Mouse (Mus musculus) inflammation-experienced regulatory T-cells, adult 6 months (primary cell): Measurements from ENCODE around the gene Ube2l3. TPM values are rescaled to one million over a fixed set of nuclear protein-coding genes. Genes with fewer than 3 reads are reported as not detected.

ENCODE experiments used
- ATAC-seq: one replicate; pipeline ENCODE4 v1.8.0; 2017
- polyA plus RNA-seq, 3 experiments: library from polyadenylated mRNA; unstranded; fragments of 100-300 nt; shearing (Covaris generic); gene quantifications; one replicate each; pipeline ENCODE4 v1.2.1; 2017

The Ube2l3 gene
- polyA plus RNA-seq, 3 experiments from 2014 or later = 241 to 356 (median 330) TPM

- peak; percentile 91 for ATAC-seq
Observed at GRCm38 (mm10) chr16:17146772-17147235, 55.6 kb downstream of the Ube2l3 start, which contains the start of gene Ccdc116. TSS of gene Ccdc116 (minus strand) at chr16:17147229.

GRCm38 (mm10) chr16:17144339-17144738 lies 58.1 kb downstream of the Ube2l3 start, which contains the start of gene Ydjc:
TSS of gene Ydjc (plus strand) at chr16:17144621.
- no peak for ATAC-seq

DNA sequence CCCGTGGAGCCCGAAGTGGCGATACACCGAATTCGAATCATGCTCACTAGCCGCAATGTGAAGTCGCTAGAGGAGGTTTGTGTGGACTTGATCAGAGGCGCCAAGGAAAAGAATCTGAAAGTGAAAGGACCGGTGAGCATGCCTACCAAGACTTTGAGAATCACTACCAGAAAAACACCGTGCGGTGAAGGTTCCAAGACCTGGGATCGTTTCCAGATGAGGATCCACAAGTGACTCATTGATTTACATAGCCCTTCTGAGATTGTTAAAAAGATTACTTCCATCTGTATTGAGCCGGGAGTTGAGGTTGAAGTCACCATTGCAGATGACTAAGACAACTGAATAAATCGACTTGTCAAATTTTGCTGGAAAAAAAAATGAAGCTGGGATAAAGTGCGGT lies 65.1 kb downstream of the Ube2l3 start:
- no peak for ATAC-seq

- no peak for ATAC-seq
Observed at GRCm38 (mm10) chr16:17132906-17133200, 69.6 kb downstream of the Ube2l3 start.

DNA sequence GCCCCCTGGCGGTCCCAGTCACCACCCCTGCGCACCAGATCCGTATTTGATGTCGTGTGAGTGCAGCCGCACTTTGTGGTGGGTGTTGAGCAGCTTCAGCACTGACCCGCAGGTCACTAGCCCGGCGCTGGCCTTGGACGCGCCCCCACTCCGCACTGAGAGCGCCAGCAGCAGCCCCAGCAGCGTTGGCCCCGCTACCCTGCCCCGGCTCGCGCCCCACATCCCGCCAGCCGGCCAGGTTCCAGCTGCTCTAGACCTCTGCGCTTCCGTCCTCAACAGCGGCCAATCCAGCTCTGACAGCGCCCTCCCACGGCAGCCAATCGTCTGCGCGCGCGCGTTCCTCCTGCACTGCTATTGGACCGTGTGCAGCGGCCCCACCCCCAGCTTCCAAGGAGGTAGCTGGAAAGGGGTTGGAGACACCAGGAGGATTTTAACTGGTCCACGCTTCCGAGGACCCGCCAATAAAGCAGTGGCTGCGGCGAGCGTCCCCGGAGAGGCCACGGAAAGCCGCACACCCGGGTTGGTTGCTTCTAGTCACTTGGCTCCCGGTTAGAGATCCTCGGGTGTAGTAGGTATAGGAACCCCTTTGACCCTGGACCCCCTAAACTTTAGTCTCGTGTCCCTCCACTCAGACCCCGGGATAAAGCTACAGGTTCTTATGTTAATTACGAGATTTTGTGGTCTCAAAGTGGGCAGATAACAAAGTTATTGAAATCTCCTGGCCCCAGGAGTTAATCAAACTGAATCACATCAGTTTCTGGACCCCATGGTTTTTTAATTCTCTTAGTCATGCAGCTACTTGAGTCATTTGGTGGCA lies 70.2 kb downstream of the Ube2l3 start, which contains the start of gene Sdf2l1:
Gene Sdf2l1, minus strand, starts transcription at position 295 of the 817 bp plus-strand sequence.
- ATAC-seq = peak; percentile 96

DNA sequence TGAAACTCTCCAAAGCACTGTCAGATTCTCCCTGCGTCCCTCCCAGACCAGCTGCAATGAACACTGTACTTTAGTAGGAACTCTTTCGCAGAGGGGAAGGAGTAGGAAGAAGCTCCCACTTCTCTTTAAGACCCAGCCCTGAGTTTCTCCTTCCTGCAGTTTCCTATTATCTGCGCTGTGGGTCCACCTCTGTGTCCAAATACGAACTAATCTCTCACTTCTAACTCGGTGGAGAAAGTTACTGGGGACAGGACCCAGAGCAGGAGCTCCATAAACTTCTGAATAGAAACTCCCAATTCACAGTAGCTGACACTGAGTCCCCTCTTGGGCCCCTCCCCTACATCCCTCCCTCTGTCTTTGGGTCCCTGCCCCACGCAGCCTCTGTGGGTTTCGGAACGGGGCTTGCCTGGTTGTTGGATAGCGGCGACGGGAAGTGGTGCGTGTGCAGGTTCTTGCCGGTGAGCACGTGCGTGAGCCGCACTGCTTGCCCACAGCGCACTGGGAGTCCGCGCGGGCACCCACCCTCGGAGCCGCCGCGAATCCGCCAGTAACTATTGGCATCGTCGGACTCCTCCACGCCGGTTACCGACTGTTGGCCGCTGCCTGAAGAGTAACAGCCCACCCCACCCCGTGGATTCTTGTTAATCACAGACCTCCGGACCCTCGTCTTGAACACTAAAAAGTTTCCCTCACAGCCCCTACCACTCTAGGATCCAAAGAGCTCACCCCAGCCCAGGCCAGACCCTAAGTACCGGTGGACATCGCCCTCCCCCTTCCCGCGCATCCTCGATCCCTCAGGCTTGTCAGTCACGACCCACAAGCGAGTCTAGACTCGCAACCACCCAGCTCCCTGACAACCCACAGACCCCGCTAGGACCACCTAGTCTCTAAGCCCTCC lies 71.0 kb downstream of the Ube2l3 start:
- peak; percentile 41 for ATAC-seq

DNA sequence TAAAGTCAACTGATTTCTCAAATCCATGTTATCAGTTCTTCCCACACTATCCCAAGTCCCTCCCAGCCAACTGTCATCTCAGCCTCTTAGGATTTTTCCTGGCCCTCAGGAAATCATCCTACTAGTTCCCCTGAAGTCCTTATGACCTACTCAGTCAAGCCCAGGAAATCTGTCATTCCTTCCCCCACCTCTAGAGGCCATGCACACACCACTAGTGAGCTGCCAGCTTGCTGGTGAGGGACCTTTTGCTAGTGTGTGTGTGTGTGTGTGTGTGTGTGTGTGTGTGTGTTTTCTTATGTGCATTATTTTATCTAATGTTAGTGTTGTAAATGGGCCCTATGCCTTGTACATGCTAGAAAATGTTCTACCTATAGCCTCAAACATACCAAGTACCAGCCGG lies 75.2 kb downstream of the Ube2l3 start:
- no peak for ATAC-seq

DNA sequence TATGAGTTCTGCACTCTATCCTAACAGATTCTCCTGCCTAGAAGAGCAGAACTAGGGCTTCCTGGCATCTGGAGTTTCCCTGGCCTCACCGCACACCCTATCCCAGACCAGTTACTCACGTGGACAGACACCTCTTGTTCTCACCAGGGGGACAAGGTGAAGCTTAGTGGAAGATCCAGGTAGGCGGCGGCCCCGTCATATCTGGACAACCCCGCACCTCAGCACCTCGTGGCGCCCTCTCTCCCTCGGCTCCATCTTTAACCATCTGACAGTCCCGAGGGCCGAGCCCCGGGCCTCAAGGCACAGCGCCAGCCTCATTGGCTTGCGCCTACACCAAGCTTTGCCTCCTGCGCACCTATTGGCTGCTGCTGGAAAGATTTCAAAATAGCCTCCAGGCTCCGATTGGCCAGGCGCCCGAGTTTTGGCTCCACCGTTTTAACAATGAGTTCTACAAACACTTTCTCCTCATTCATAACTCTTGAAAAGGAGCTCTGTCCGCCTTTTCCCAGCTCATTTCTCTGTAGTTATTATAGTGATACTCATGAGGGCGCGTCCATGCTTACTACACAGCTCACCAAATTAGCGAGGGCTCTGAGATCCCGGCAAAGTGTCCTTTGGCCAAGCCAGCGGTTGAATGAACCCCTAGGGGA lies 77.5 kb downstream of the Ube2l3 start, which contains the start of gene 2610318N02Rik:
Gene 2610318N02Rik, minus strand, starts transcription at position 297 of the 650 bp plus-strand sequence.
- peak; percentile 89 for ATAC-seq

DNA sequence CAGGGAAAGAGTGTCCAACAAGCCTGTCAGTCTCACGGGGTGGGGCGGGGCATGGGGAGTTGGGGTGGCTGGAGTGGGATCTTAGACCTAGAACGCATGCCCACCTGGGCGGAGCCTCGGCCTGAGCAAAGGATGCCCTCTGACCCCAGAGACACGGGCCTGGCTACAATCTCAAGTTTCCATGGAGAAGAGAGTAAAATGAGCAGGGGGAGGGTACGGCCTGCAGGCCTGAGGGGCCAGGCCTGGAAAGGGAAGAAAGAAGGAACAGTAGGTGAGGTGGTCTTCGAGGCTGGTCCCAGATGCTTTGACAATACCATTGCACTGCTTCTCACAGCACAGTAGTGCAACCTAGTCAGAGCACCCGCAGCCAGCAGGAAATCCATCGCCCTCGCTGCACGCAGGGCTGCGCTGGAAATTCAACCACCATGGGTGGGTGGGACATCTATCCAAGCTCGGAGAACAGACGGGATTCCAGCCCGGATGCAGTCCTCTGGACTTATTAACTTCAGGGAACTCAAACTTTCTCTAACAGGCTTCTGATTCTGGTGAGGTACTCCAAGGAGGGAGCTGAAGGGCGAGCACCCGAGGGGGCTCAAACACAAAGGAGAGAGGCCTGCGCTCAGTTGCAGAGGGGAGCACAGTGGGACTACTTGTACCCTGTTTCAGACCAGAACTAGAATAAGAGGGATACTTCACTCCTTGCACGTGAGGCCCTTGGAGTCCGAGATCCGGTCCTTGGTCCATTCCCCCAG lies 78.2 kb downstream of the Ube2l3 start:
- ATAC-seq = no peak

- ATAC-seq = no peak
Observed at GRCm38 (mm10) chr16:17121569-17121968, 80.9 kb downstream of the Ube2l3 start.

- no peak for ATAC-seq
Observed at GRCm38 (mm10) chr16:17117309-17117799, 85.1 kb downstream of the Ube2l3 start.

DNA sequence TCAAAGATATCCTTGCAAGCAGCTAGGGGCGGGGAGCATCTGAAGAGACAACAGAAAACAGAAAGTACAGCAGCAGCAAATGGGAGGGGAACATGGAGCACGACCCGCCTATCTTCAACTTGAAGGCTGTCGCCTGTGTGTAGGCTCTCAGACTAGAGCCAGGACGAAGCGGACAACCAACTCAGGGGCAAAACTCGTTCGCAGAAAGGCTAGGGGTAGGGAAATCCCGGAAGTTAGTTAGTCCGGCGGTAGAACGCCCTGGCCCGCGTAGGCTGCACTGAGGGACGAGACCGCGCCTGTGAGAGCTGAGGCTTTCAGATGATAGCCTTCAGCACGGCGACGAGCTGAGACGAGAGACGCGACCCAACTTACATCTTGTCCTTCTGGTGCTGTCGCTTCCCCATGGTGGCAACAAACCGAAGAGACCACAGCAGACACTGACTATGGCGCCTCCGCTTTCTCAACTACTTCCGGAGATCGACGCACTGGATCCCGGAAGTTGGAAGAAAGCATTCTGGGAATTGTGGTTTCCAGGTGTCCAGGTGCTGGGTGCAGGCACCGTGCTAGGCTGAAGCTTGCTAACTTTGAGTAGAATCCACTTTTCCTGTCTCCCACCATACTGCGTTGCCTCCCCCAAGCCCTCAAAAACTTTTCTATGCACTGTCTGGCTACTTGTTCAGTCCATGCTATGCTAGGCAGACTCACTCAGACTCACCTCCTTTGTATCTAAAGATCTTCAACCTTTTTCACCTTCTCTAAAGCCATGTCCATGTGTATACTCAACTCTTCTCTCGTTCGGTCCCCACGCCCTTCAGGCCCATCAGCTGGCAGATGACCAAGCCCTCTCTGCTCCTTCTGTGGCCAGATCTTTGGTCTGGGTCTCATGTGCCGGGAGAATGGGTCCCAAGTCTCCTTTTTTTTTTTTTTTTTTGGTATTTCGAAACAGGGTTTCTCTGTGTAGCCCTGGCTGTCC lies 91.4 kb downstream of the Ube2l3 start, which contains the start of gene Ppil2:
Gene Ppil2, minus strand, starts transcription at position 487 of the 973 bp plus-strand sequence.
- ATAC-seq = peak; percentile 82

- ATAC-seq = no peak
Observed at GRCm38 (mm10) chr16:17104600-17104999, 97.8 kb downstream of the Ube2l3 start.

DNA sequence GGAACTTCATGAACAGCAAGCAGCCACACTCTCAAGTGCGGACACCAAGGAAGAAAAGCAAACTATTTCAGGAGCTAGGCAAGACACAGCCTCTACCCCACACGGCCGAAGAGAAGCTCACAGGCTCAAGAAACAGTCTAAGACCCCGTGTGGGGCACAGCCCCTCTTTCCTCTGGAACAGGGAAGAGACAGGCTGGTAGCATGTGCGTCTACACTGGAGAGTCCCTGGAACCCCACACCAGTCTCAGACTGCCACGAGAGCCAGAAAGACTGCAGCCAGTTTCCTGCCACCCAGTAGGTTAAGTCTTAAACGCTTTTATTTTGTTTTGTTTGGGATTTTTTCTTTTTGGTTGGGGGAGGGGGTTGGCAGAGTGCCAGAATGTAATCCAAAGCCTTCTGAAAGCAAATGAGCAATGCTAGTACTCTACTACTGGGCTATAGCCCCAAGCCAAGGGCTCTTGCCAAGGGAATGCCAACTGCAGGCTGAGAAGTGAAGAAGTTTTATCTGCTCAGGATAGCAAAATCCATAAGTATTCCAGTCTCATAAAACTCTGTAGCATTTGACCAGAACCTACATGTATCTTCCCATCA lies 99.7 kb downstream of the Ube2l3 start:
- ATAC-seq = no peak

Other genes with a start within 250 kb of the Ube2l3 start
- gene Mapk1, start 219.3 kb downstream of the Ube2l3 start, polyA plus RNA-seq = 10 to 100 TPM; 30.0 to 37.9 (median 31.0) TPM
- 1 to 10 TPM; 4.6 to 7.0 (median 7.0) TPM for gene Ypel1, start 133.0 kb downstream of the Ube2l3 start, polyA plus RNA-seq
- 100 to 1,000 TPM; 205 to 233 (median 224) TPM for gene Ppil2, start 91.4 kb downstream of the Ube2l3 start, polyA plus RNA-seq
- gene 2610318N02Rik, start 77.5 kb downstream of the Ube2l3 start, polyA plus RNA-seq = 10 to 100 TPM in 1 of 3 experiments, 1 to 10 TPM in 2; 3.4 to 26.3 (median 5.8) TPM
- gene Sdf2l1, start 70.3 kb downstream of the Ube2l3 start, polyA plus RNA-seq = 10 to 100 TPM; 17.5 to 69.8 (median 18.3) TPM
- 10 to 100 TPM in 1 of 3 experiments, 1 to 10 TPM in 2; 5.3 to 11.5 (median 7.4) TPM for gene Ydjc, start 58.0 kb downstream of the Ube2l3 start, polyA plus RNA-seq
- 1 to 10 TPM in 1 of 3 experiments, under 1 TPM in 2; 0.57 to 1.1 (median 0.70) TPM for gene Ccdc116, start 55.4 kb downstream of the Ube2l3 start, polyA plus RNA-seq
- gene Rimbp3, start 6.0 kb upstream of the Ube2l3 start, polyA plus RNA-seq = under 1 TPM in 1 of 3 experiments, not detected in 2; 0.07 TPM
- 1 to 10 TPM in 1 of 3 experiments, under 1 TPM in 2; 0.72 to 1.8 (median 0.83) TPM for gene Hic2, start 30.9 kb upstream of the Ube2l3 start, polyA plus RNA-seq
- gene Tmem191c, start 73.4 kb upstream of the Ube2l3 start, polyA plus RNA-seq = 10 to 100 TPM; 16.9 to 42.0 (median 36.2) TPM
- under 1 TPM; 0.58 to 0.83 (median 0.70) TPM for gene Serpind1, start 128.7 kb upstream of the Ube2l3 start, polyA plus RNA-seq
- 10 to 100 TPM in 2 of 3 experiments, 1 to 10 TPM in 1; 9.0 to 16.6 (median 11.6) TPM for gene Snap29, start 203.3 kb upstream of the Ube2l3 start, polyA plus RNA-seq
- 10 to 100 TPM; 45.7 to 57.2 (median 55.3) TPM for gene Pi4ka, start 203.7 kb upstream of the Ube2l3 start, polyA plus RNA-seq
- gene Crkl, start 249.3 kb upstream of the Ube2l3 start, polyA plus RNA-seq = 10 to 100 TPM; 18.5 to 26.2 (median 19.8) TPM